8 mouse cellular contexts compared by ENCODE assay signal in the genomic region with DNA sequence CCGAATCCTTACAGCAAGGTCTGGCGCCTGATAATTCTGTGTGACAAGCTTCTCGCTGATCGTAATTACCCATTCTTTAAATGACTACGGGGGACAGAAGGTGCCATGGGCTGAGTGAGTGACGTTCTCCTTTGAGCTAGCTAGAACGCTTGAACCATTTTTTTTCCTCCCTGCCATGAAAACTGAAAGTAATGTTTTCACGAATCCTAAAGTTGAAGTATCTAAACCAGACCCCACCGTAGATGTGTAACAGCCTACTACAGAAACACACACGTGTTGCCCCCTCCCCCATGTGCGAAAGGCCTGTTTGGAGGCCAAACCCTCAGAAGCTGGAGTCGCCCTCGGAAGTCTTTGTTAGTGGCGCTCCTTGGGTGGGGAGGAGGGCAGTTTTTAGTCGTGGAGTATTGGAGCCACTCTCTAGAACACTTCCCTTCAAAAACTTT. TPM values are rescaled to one million over a fixed set of nuclear protein-coding genes. Genes with fewer than 3 reads are reported as not detected.
DNase-seq lines count a peak whose midpoint lies in the region; ATAC-seq and TF ChIP-seq lines count a peak whose summit lies in the region.

No protein-coding gene starts in this region.

- H3K9me3 ChIP-seq in heart, embryonic 13.5 days: no peaks in the 10 kb centered on the region
- H3K9me3 ChIP-seq in kidney, embryonic 16.5 days (ENCODE audit: low read length): no peaks in the 10 kb centered on the region
- H3K9me3 ChIP-seq in megakaryocyte, embryonic 14.5 days: no peaks in the 10 kb centered on the region

- peaks cover 2% of the 10 kb centered on the region; the same call in 1 of the 2 replicates for H3K4me1 ChIP-seq in spleen, adult 2 months (ENCODE audit: control insufficient read depth, insufficient read depth, insufficient read length)
- peaks cover 39% of the 10 kb centered on the region for H3K4me1 ChIP-seq in heart, embryonic 13.5 days
- peaks cover 33% of the 10 kb centered on the region for H3K4me1 ChIP-seq in kidney, embryonic 16.5 days (ENCODE audit: insufficient read depth, low read length)
- H3K4me1 ChIP-seq in megakaryocyte, embryonic 14.5 days: peaks cover 45% of the 10 kb centered on the region
- no peaks in the 10 kb centered on the region; the same call in 1 of the 2 replicates for H3K4me1 ChIP-seq in testis, adult 2 months (ENCODE audit: control insufficient read depth, insufficient read depth, low read length)

- H3K4me2 ChIP-seq in heart, embryonic 13.5 days: peak overlapping the region; percentile 78
- H3K4me2 ChIP-seq in kidney, embryonic 16.5 days (replicated peaks; ENCODE audit: low read depth, low read length): peak overlapping the region; percentile 56

- TF ChIP-seq POLR2A in spleen, adult 2 months (IDR thresholded peaks at IDR 0.05; ENCODE audit: low read depth, low read length): no peak
- no peak for TF ChIP-seq POLR2A in testis, adult 2 months (IDR thresholded peaks at IDR 0.05; ENCODE audit: control insufficient read depth, low read depth, low read length)

- peak overlapping the region; percentile 99 for H3K9ac ChIP-seq in heart, embryonic 13.5 days
- H3K9ac ChIP-seq in kidney, embryonic 16.5 days (replicated peaks; ENCODE audit: low read length): peak overlapping the region; percentile 96

- peak overlapping the region; percentile 50 for H3K27ac ChIP-seq in spleen, adult 2 months (ENCODE audit: insufficient read depth, low read length)
- peak overlapping the region; percentile 99 for H3K27ac ChIP-seq in heart, embryonic 13.5 days (replicated peaks)
- peak overlapping the region; percentile 96 for H3K27ac ChIP-seq in kidney, embryonic 16.5 days (ENCODE audit: low read length)
- H3K27ac ChIP-seq in testis, adult 2 months (ENCODE audit: control insufficient read depth, insufficient read depth, low read depth, low read length): peak overlapping the region; percentile 92

- no peak for ATAC-seq in heart, embryonic 13.5 days (ENCODE audit: extremely low read depth, insufficient number of reproducible peaks, low FRiP score, low TSS enrichment)
- peak; percentile 66 for ATAC-seq in kidney, embryonic 16.5 days (ENCODE audit: low FRiP score, low TSS enrichment)

- H3K27me3 ChIP-seq in spleen, adult 2 months (ENCODE audit: control insufficient read depth, insufficient read depth, low read length): no peaks in the 10 kb centered on the region
- no peaks in the 10 kb centered on the region for H3K27me3 ChIP-seq in heart, embryonic 13.5 days (replicated peaks)
- no peaks in the 10 kb centered on the region for H3K27me3 ChIP-seq in kidney, embryonic 16.5 days (ENCODE audit: insufficient read depth, low read length)
- no peaks in the 10 kb centered on the region for H3K27me3 ChIP-seq in megakaryocyte, embryonic 14.5 days (replicated peaks)
- no peaks in the 10 kb centered on the region for H3K27me3 ChIP-seq in testis, adult 2 months (ENCODE audit: control insufficient read depth, insufficient read depth, low read length)

- TF ChIP-seq CTCF in spleen, adult 2 months (IDR thresholded peaks at IDR 0.05; ENCODE audit: extremely low read depth, insufficient read depth, insufficient read length, insufficient replicate concordance): no peak
- TF ChIP-seq CTCF in testis, adult 2 months (IDR thresholded peaks at IDR 0.05; ENCODE audit: control insufficient read depth, insufficient read depth, insufficient replicate concordance, low read depth, low read length): no peak

- H3K36me3 ChIP-seq in spleen, adult 2 months (ENCODE audit: control insufficient read depth, insufficient read depth, low read length): peaks cover 2% of the 10 kb centered on the region; the same call in 1 of the 2 replicates
- peaks cover 22% of the 10 kb centered on the region for H3K36me3 ChIP-seq in heart, embryonic 13.5 days
- H3K36me3 ChIP-seq in kidney, embryonic 16.5 days (ENCODE audit: insufficient read depth, low read length): 0 out of 2 replicates have a peak, but pooled peaks cover 4% of the 10 kb centered on the region
- peaks cover 21% of the 10 kb centered on the region for H3K36me3 ChIP-seq in megakaryocyte, embryonic 14.5 days (replicated peaks; ENCODE audit: low read length)
- no peaks in the 10 kb centered on the region for H3K36me3 ChIP-seq in testis, adult 2 months (ENCODE audit: control insufficient read depth, insufficient read depth, low read length)

- DNase-seq in spleen, adult 2 months (ENCODE audit: low read depth in 1 of 2, low spot score in 2 of 2): no peak
- no peak for DNase-seq in spleen, postnatal 4 days (ENCODE audit: low spot score in 2 of 2)
- peak; percentile 77 for DNase-seq in embryo, embryonic 11 days
- no peak for DNase-seq in urinary bladder, postnatal 14 days (ENCODE audit: low spot score)

- H3K4me3 ChIP-seq in spleen, adult 2 months (ENCODE audit: extremely low read depth, insufficient read depth, insufficient read length): peak overlapping the region; percentile 100
- H3K4me3 ChIP-seq in heart, embryonic 13.5 days: peak overlapping the region; percentile 98
- H3K4me3 ChIP-seq in kidney, embryonic 16.5 days (ENCODE audit: low read length): peak overlapping the region; percentile 77
- H3K4me3 ChIP-seq in megakaryocyte, embryonic 14.5 days (replicated peaks): peak overlapping the region; percentile 96
- H3K4me3 ChIP-seq in testis, adult 2 months (ENCODE audit: control insufficient read depth, low read depth, low read length): peak overlapping the region; percentile 98

- WGBS in spleen, adult 2 months: under 1% methylated on average over 15 of the region's 15 CpGs
- WGBS in heart, embryonic 13.5 days: 0% methylated on average over 15 of the region's 15 CpGs
- 0% methylated on average over 15 of the region's 15 CpGs for WGBS in kidney, embryonic 16.5 days

RNA-seq across cellular contexts. Expression of gene Mapk1ip1l, which starts 0.8 kb away (rescaled TPM):
- 38.1 and 40.4 TPM in 2 replicates for polyA plus RNA-seq in spleen, adult 2 months (2012; rRNA removed)
- polyA plus RNA-seq in heart, embryonic 13.5 days (2015; fragmentation: Nextera tagmentation; extraction: Ambion mirVana): 43.1 and 44.5 TPM in 2 replicates
- polyA plus RNA-seq in kidney, embryonic 16.5 days (2015; fragmentation: Nextera tagmentation; extraction: Ambion mirVana): 71.7 and 84.3 TPM in 2 replicates
- polyA plus RNA-seq in megakaryocyte, embryonic 14.5 days (2012; ENCODE audit: insufficient read depth, low replicate concordance): 26.1 and 30.4 TPM in 2 replicates
- 41.8 and 43.7 TPM in 2 replicates for polyA plus RNA-seq in testis, adult 2 months (2012; rRNA removed)

RNA-seq across cellular contexts. Expression of gene Socs4, which starts 22.1 kb away (rescaled TPM):
- 2.4 and 2.7 TPM in 2 replicates for polyA plus RNA-seq in spleen, adult 2 months (2012; rRNA removed)
- polyA plus RNA-seq in heart, embryonic 13.5 days (2015; fragmentation: Nextera tagmentation; extraction: Ambion mirVana): 1.8 and 2.4 TPM in 2 replicates
- 3.4 and 3.5 TPM in 2 replicates for polyA plus RNA-seq in kidney, embryonic 16.5 days (2015; fragmentation: Nextera tagmentation; extraction: Ambion mirVana)
- polyA plus RNA-seq in megakaryocyte, embryonic 14.5 days (2012; ENCODE audit: insufficient read depth, low replicate concordance): 0.18 TPM in 1 of 2 replicates, not detected in the other
- polyA plus RNA-seq in testis, adult 2 months (2012; rRNA removed): 1.1 and 1.6 TPM in 2 replicates

RNA-seq across cellular contexts. Expression of gene Wdhd1, which starts 22.2 kb away (rescaled TPM):
- 2.7 and 2.9 TPM in 2 replicates for polyA plus RNA-seq in spleen, adult 2 months (2012; rRNA removed)
- polyA plus RNA-seq in heart, embryonic 13.5 days (2015; fragmentation: Nextera tagmentation; extraction: Ambion mirVana): 16.4 and 17.3 TPM in 2 replicates
- 26.5 and 32.3 TPM in 2 replicates for polyA plus RNA-seq in kidney, embryonic 16.5 days (2015; fragmentation: Nextera tagmentation; extraction: Ambion mirVana)
- 1.00 and 2.5 TPM in 2 replicates for polyA plus RNA-seq in megakaryocyte, embryonic 14.5 days (2012; ENCODE audit: insufficient read depth, low replicate concordance)
- 3.3 and 4.3 TPM in 2 replicates for polyA plus RNA-seq in testis, adult 2 months (2012; rRNA removed)
